Mouse (Mus musculus): ENCODE measurements at regions not wholly inside any gene's neighbourhood (a gene's known extent, or its start where the extent isn't known, plus 50 kb on each side); places are given as distances from the start of the nearest gene placed in this dataset.

GRCm38 (mm10) chr1:31448913-31449312 is 226.3 kb downstream of the Pih1d3 start:
- no peak; the same call in 1 of the 2 replicates for ATAC-seq
- WGBS = 81% methylated on average over 3 of the region's 3 CpGs

GRCm38 (mm10) chr1:31453737-31454465 is 231.3 kb downstream of the Pih1d3 start:
- Histone ChIP-seq H3K4me3 (no peak overlapping the region), H3K4me1 (no peaks in the 10 kb centered on the region), H3K36me3 (ENCODE audit: poor library complexity, severe bottlenecking) (no peaks in the 10 kb centered on the region), H3K27ac (no peak overlapping the region), H3K4me2 (no peak overlapping the region), H3K9ac (no peak overlapping the region), H3K27me3 (no peaks in the 10 kb centered on the region), H3K9me3 (replicated peaks) (no peaks in the 10 kb centered on the region)
- 97% methylated on average over 3 of the region's 3 CpGs for WGBS
- ATAC-seq = peak; percentile 77; the same call in 1 of the 2 replicates

More at GRCm38 (mm10) chr1:31448913-31449312, 226.3 kb downstream of the Pih1d3 start:
- no peak overlapping the region for H3K4me2 ChIP-seq
- H3K27ac ChIP-seq = no peak overlapping the region
- H3K9ac ChIP-seq = no peak overlapping the region
- H3K9me3 ChIP-seq (replicated peaks) = no peaks in the 10 kb centered on the region
- H3K27me3 ChIP-seq = no peaks in the 10 kb centered on the region
- no peaks in the 10 kb centered on the region for H3K36me3 ChIP-seq (ENCODE audit: poor library complexity, severe bottlenecking)
- no peaks in the 10 kb centered on the region for H3K4me1 ChIP-seq
- H3K4me3 ChIP-seq = no peak overlapping the region

- H3K4me3 ChIP-seq = no peak overlapping the region
- no peak overlapping the region for H3K4me2 ChIP-seq
- H3K4me1 ChIP-seq = no peaks in the 10 kb centered on the region
- H3K27ac ChIP-seq = no peak overlapping the region
- H3K36me3 ChIP-seq (ENCODE audit: poor library complexity, severe bottlenecking) = no peaks in the 10 kb centered on the region
- no peaks in the 10 kb centered on the region for H3K9me3 ChIP-seq (replicated peaks)
- H3K27me3 ChIP-seq = no peaks in the 10 kb centered on the region
- no peak overlapping the region for H3K9ac ChIP-seq
- ATAC-seq = no peak
- WGBS = 70% methylated on average over 3 of the region's 3 CpGs
These were observed 239.7 kb downstream of the Pih1d3 start for GRCm38 (mm10) chr1:31462340-31462739.

Measured in forebrain, embryonic 13.5 days (tissue).